Mouse (Mus musculus) heart, embryonic 15.5 days (tissue): ENCODE measurements at regions not wholly inside any gene's neighbourhood (a gene's known extent, or its start where the extent isn't known, plus 50 kb on each side); places are given as distances from the start of the nearest gene placed in this dataset.

ENCODE experiments used
- ATAC-seq: fragments of 200-750 bp; cut with Nextera tagmentation; replicated peaks from 2 replicates; pipeline ENCODE4 v1.8.0; 2017; ENCODE audit warnings: low read depth, moderate TSS enrichment; ENCODE audit not compliant: insufficient number of reproducible peaks, insufficient read depth, low FRiP score
- H3K27ac ChIP-seq: fragments of 300-500 bp; sonication (generic); 2 replicates; pipeline ENCODE4 v1.5.1; 2015; ENCODE audit warnings: mild to moderate bottlenecking, inconsistent platforms
- H3K27me3 ChIP-seq: fragments of 300-500 bp; sonication (generic); 2 replicates; pipeline ENCODE4 v1.6.1; 2015; ENCODE audit warnings: inconsistent platforms
- H3K36me3 ChIP-seq: fragments of 300-500 bp; sonication (generic); 2 replicates; pipeline ENCODE4 v1.6.1; 2015; ENCODE audit warnings: mild to moderate bottlenecking, inconsistent platforms
- H3K4me1 ChIP-seq: fragments of 300-500 bp; sonication (generic); replicated peaks from 2 replicates; pipeline ENCODE4 v1.6.1; 2015; ENCODE audit warnings: inconsistent platforms
- H3K4me2 ChIP-seq: fragments of 300-500 bp; sonication (generic); 2 replicates; pipeline ENCODE4 v1.6.1; 2015; ENCODE audit warnings: inconsistent platforms, mild to moderate bottlenecking, moderate library complexity
- H3K4me3 ChIP-seq: fragments of 300-500 bp; sonication (generic); 2 replicates; pipeline ENCODE4 v1.5.1; 2015; ENCODE audit warnings: mild to moderate bottlenecking, inconsistent platforms
- H3K9ac ChIP-seq: fragments of 300-500 bp; sonication (generic); 2 replicates; pipeline ENCODE4 v1.6.1; 2015; ENCODE audit warnings: mild to moderate bottlenecking, inconsistent platforms
- H3K9me3 ChIP-seq: fragments of 300-500 bp; sonication (generic); replicated peaks from 2 replicates; pipeline ENCODE4 v1.6.1; 2016; ENCODE audit warnings: inconsistent platforms
- WGBS: fragments of 180-500 bp; shearing (Covaris S2); methylation state at CpG from one replicate; pipeline ENCODE4 v1.1.7; 2015; ENCODE audit warnings: mixed read lengths; 5-methylcytosine and 5-hydroxymethylcytosine counted together

DNA sequence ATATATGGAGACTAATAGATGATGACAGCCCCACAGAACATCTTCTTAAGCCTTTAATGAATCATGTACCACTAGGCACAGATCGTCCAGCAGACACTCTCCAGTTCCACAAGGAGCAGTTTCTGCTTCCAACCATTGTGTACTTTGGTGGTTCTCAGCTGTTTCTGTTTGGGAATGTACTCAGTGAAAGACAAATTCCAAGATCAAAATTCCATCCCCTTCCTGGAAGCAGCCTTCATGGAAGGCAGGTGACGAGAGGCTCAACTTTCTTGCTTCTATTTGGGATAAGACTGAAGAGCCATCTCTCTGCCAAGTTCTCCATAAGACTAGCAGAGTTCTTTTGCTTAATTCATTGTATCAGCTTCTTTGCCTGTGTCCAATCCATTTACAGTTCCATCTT is 444.0 kb upstream of the Klf4 start:
- ATAC-seq, result no peak
- no peaks in the 10 kb centered on the region for H3K4me1 ChIP-seq

GRCm38 (mm10) chr4:55973706-55974105 is 441.4 kb upstream of the Klf4 start:
- H3K4me2 ChIP-seq, result no peak overlapping the region
- H3K4me1 ChIP-seq, result 0 out of 2 replicates have a peak, but pooled peaks cover 3% of the 10 kb centered on the region
- WGBS, result 82% methylated on average over 1 of the region's 1 CpGs
- no peak for ATAC-seq
- H3K9me3 ChIP-seq, result no peaks in the 10 kb centered on the region
- no peak overlapping the region for H3K4me3 ChIP-seq
- no peaks in the 10 kb centered on the region for H3K27me3 ChIP-seq
- H3K36me3 ChIP-seq, result no peaks in the 10 kb centered on the region
- no peak overlapping the region for H3K27ac ChIP-seq
- H3K9ac ChIP-seq, result no peak overlapping the region

More for the DNA sequence above, 444.0 kb upstream of the Klf4 start:
- H3K36me3 ChIP-seq, result no peaks in the 10 kb centered on the region
- no peak overlapping the region for H3K4me3 ChIP-seq
- no peak overlapping the region for H3K4me2 ChIP-seq
- H3K9ac ChIP-seq, result no peak overlapping the region
- no peaks in the 10 kb centered on the region for H3K27me3 ChIP-seq
- WGBS, result 71% methylated on average over 2 of the region's 2 CpGs
- H3K9me3 ChIP-seq, result no peaks in the 10 kb centered on the region
- no peak overlapping the region for H3K27ac ChIP-seq

GRCm38 (mm10) chr4:55972235-55972819 is 440.1 kb upstream of the Klf4 start:
- H3K36me3 ChIP-seq, result no peaks in the 10 kb centered on the region
- 73% methylated on average over 7 of the region's 7 CpGs for WGBS
- no peaks in the 10 kb centered on the region for H3K27me3 ChIP-seq
- no peak overlapping the region for H3K4me2 ChIP-seq
- no peak overlapping the region for H3K9ac ChIP-seq
- H3K27ac ChIP-seq, result no peak overlapping the region
- no peaks in the 10 kb centered on the region for H3K9me3 ChIP-seq
- H3K4me1 ChIP-seq, result 0 out of 2 replicates have a peak, but pooled peaks cover 3% of the 10 kb centered on the region
- no peak overlapping the region for H3K4me3 ChIP-seq
- ATAC-seq, result no peak

DNA sequence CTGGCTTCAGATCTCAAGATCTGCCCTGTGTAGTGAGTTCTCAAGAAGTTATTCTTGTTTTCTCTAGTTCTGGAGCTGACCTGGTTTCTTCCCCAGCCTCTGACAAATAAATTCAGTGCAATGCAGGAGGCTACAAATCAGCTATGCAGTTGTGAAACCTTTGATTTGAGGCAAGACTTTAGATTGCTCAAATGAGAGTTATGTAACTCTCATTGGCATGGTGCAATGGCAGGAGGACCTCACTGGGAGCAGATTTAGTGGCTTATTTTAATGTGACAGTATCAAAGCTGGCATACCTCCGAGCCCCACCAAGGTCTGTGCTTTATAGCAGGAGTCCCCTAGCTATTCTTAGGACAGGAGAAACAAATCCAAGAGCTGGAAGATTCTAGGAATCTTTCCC is 427.8 kb upstream of the Klf4 start:
- no peaks in the 10 kb centered on the region for H3K9me3 ChIP-seq
- no peak overlapping the region for H3K4me2 ChIP-seq
- H3K9ac ChIP-seq, result no peak overlapping the region
- H3K27me3 ChIP-seq, result no peaks in the 10 kb centered on the region
- H3K4me3 ChIP-seq, result no peak overlapping the region
- H3K4me1 ChIP-seq, result no peaks in the 10 kb centered on the region
- no peaks in the 10 kb centered on the region for H3K36me3 ChIP-seq
- ATAC-seq, result no peak
- H3K27ac ChIP-seq, result no peak overlapping the region
- WGBS, result 86% methylated on average over 1 of the region's 1 CpGs

DNA sequence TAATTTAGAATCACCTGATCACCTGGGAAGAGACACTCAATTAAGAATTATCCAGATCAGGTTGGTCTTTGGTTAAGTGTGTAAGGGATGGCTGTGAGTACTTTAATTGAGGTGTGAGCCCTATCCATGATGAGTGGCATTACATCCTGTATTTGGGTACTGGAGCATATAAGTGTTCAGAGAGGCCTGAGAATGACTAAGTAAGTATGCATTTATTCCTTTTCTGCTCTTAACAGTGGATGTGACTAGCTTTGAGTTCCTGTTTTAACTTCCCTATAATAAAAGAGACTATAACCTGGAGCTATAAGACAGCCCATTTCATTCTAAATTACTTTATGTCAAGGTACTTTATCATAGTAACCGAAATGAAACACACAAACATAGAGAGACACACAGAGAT is 421.4 kb upstream of the Klf4 start:
- H3K27ac ChIP-seq, result no peak overlapping the region
- no peaks in the 10 kb centered on the region for H3K27me3 ChIP-seq
- 92% methylated on average over 1 of the region's 1 CpGs for WGBS
- no peak overlapping the region for H3K4me2 ChIP-seq
- no peaks in the 10 kb centered on the region for H3K36me3 ChIP-seq
- no peak overlapping the region for H3K9ac ChIP-seq
- no peaks in the 10 kb centered on the region for H3K4me1 ChIP-seq
- ATAC-seq, result no peak
- no peaks in the 10 kb centered on the region for H3K9me3 ChIP-seq
- no peak overlapping the region for H3K4me3 ChIP-seq

- no peak overlapping the region for H3K4me2 ChIP-seq
- no peak overlapping the region for H3K4me3 ChIP-seq
- no peak overlapping the region for H3K27ac ChIP-seq
- no peak for ATAC-seq
- H3K27me3 ChIP-seq, result no peaks in the 10 kb centered on the region
- H3K4me1 ChIP-seq, result no peaks in the 10 kb centered on the region
- WGBS, result 66% methylated on average over 3 of the region's 3 CpGs
- no peaks in the 10 kb centered on the region for H3K9me3 ChIP-seq
- H3K36me3 ChIP-seq, result no peaks in the 10 kb centered on the region
- no peak overlapping the region for H3K9ac ChIP-seq
These were observed 420.0 kb upstream of the Klf4 start for GRCm38 (mm10) chr4:55952220-55952619.

GRCm38 (mm10) chr4:55941423-55941822 is 409.2 kb upstream of the Klf4 start:
- Histone ChIP-seq H3K9ac (no peak overlapping the region), H3K27me3 (no peaks in the 10 kb centered on the region), H3K4me3 (no peak overlapping the region), H3K36me3 (no peaks in the 10 kb centered on the region), H3K4me1 (no peaks in the 10 kb centered on the region), H3K9me3 (no peaks in the 10 kb centered on the region), H3K27ac (no peak overlapping the region), H3K4me2 (no peak overlapping the region)
- WGBS, result 42% methylated on average over 1 of the region's 1 CpGs
- no peak for ATAC-seq

DNA sequence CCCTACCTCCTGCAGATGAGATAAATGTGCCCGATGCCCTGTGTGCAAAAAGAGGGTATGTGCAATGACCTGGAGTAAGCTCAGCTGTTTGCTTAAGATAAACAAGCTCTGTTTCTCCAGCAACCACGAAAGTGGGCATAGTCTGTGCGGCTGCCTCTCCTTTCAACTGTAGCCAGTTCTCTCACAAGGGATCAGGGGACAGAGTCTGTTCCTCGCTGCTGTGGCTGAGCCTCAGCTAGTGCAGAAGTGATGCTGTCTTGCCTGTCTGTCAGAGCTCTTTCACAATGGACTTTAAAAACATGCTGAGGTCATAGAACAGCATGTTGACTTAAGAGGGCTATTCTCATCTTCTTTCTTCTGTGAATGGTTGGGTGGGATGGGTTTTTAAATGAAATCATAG is 406.1 kb upstream of the Klf4 start:
- no peak overlapping the region for H3K4me2 ChIP-seq
- no peak for ATAC-seq
- H3K4me3 ChIP-seq, result no peak overlapping the region
- H3K27me3 ChIP-seq, result no peaks in the 10 kb centered on the region
- H3K9me3 ChIP-seq, result no peaks in the 10 kb centered on the region
- no peaks in the 10 kb centered on the region for H3K4me1 ChIP-seq
- H3K9ac ChIP-seq, result no peak overlapping the region
- no peaks in the 10 kb centered on the region for H3K36me3 ChIP-seq
- whole genome bisulfite sequencing, result 55% methylated on average over 4 of the region's 4 CpGs
- no peak overlapping the region for H3K27ac ChIP-seq

- Histone ChIP-seq H3K4me3 (no peak overlapping the region), H3K9me3 (no peaks in the 10 kb centered on the region), H3K4me2 (no peak overlapping the region), H3K36me3 (no peaks in the 10 kb centered on the region), H3K27ac (no peak overlapping the region), H3K4me1 (no peaks in the 10 kb centered on the region), H3K9ac (no peak overlapping the region), H3K27me3 (no peaks in the 10 kb centered on the region)
- WGBS, result 59% methylated on average over 1 of the region's 1 CpGs
- ATAC-seq, result no peak
These were observed 405.6 kb upstream of the Klf4 start for GRCm38 (mm10) chr4:55937833-55938232.

DNA sequence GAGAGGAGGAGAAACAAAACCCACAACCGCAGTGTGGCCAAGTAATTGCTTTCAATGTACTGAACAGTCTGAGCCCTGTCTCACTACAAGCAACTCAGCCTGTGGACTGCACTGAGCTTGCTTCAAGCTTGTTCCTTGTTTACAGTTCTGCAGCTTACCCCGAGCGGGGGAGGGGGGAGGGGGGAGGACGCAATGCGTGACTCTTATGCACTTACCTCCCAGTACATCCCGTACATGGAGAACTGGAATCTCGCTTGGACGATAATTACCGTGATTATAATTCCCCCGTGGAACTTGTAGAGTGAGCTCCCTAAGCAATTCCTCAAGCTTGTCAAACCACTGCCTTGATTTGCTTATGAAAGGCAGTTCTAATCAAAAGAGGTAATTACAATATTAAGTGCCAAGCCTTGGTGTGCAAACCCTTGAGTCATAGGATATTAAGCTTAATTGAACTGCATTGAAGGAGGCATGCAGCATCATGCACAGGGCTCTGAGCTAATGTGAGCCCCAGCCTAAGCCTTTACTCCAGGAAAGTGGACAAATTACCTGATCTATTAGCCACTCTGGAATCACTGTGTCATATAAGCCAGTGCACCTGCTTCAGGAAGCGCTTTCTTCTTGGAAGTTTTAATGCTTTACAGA is 397.0 kb upstream of the Klf4 start:
- ATAC-seq, result no peak

DNA sequence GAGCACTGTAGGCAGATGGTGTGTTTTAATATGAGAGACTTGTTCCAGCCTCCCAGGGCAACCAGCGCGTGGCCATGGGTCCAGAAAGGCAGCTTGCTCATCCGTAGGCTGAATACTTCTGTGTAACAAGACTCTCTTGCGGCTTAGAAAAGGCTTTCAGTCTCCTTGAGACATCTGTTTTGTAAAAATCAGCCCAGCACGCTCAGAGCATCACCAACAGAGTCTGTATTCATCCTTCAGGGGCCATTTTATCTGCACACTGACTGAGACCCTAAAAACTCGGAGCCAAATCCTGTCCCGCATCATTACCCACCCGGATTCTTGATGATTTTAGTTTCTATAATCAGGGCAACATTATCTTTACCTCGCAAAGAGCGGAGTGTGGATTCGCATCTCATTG is 396.4 kb upstream of the Klf4 start:
- H3K27me3 ChIP-seq, result 0 out of 2 replicates have a peak, but pooled peaks cover 3% of the 10 kb centered on the region
- H3K36me3 ChIP-seq, result no peaks in the 10 kb centered on the region
- no peaks in the 10 kb centered on the region for H3K9me3 ChIP-seq
- no peak overlapping the region for H3K4me2 ChIP-seq
- no peak overlapping the region for H3K27ac ChIP-seq
- 77% methylated on average over 11 of the region's 11 CpGs for WGBS
- H3K9ac ChIP-seq, result no peak overlapping the region
- no peaks in the 10 kb centered on the region for H3K4me1 ChIP-seq
- no peak overlapping the region for H3K4me3 ChIP-seq
- ATAC-seq, result no peak

More for the DNA sequence above, 397.0 kb upstream of the Klf4 start:
- Histone ChIP-seq H3K4me1 (no peaks in the 10 kb centered on the region), H3K27ac (no peak overlapping the region), H3K9me3 (no peaks in the 10 kb centered on the region), H3K4me3 (no peak overlapping the region), H3K9ac (no peak overlapping the region), H3K27me3 (0 out of 2 replicates have a peak, but pooled peaks cover 3% of the 10 kb centered on the region), H3K4me2 (no peak overlapping the region), H3K36me3 (no peaks in the 10 kb centered on the region)
- WGBS, result 59% methylated on average over 11 of the region's 11 CpGs

- H3K4me1 ChIP-seq, result no peaks in the 10 kb centered on the region
- H3K9me3 ChIP-seq, result no peaks in the 10 kb centered on the region
- no peak overlapping the region for H3K4me2 ChIP-seq
- no peak for ATAC-seq
- H3K36me3 ChIP-seq, result no peaks in the 10 kb centered on the region
- 72% methylated on average over 6 of the region's 6 CpGs for WGBS
- no peak overlapping the region for H3K9ac ChIP-seq
- H3K27me3 ChIP-seq, result 0 out of 2 replicates have a peak, but pooled peaks cover 3% of the 10 kb centered on the region
- no peak overlapping the region for H3K27ac ChIP-seq
- no peak overlapping the region for H3K4me3 ChIP-seq
These were observed 395.9 kb upstream of the Klf4 start for GRCm38 (mm10) chr4:55928196-55928595.
